Mouse (Mus musculus): ENCODE data around the gene Zfp282. TPM values are rescaled to one million over a fixed set of nuclear protein-coding genes. Genes with fewer than 3 reads are reported as not detected.

Zfp282 gene
- polyA plus RNA-seq, 1 experiment from 2014 or later = 12.1 TPM

GRCm38 (mm10) chr6:47943721-47944120, 66.7 kb downstream of the Zfp282 start:
- peak overlapping the region; percentile 91 for H3K4me2 ChIP-seq (replicated peaks)
- peak overlapping the region; percentile 47 for H3K4me3 ChIP-seq (replicated peaks)
- 81% methylated on average over 3 of the region's 3 CpGs for WGBS
- H3K9me3 ChIP-seq = no peaks in the 10 kb centered on the region
- H3K27me3 ChIP-seq (replicated peaks) = no peaks in the 10 kb centered on the region
- no peak for ATAC-seq
- no peak overlapping the region for H3K27ac ChIP-seq
- H3K9ac ChIP-seq = peak overlapping the region; percentile 64
- H3K36me3 ChIP-seq = 0 out of 2 replicates have a peak, but pooled peaks cover 7% of the 10 kb centered on the region
- H3K4me1 ChIP-seq (replicated peaks) = 0 out of 2 replicates have a peak, but pooled peaks cover 8% of the 10 kb centered on the region

DNA sequence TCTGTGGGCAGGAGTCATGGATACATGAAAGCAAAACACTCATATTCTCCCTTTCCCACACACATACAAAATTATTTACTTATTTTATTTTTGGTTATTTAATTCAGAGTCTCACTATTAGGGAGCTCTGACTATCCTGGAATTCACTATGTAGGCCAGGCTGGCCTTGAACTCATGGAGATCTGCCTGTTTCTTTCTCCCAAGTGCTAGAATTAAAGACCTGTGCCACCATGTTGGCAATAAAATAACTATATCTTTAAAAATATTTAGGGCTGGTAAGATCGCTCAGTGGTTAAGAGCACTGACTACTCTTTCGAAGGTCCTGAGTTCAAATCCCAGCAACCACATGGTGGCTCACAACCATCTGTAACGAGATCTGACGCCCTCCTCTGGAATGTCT, 70.4 kb downstream of the Zfp282 start:
- Histone ChIP-seq H3K4me3 (replicated peaks) (no peak overlapping the region), H3K27me3 (replicated peaks) (no peaks in the 10 kb centered on the region), H3K4me1 (replicated peaks) (0 out of 2 replicates have a peak, but pooled peaks cover 7% of the 10 kb centered on the region), H3K9ac (no peak overlapping the region), H3K9me3 (no peaks in the 10 kb centered on the region), H3K4me2 (replicated peaks) (no peak overlapping the region), H3K36me3 (0 out of 2 replicates have a peak, but pooled peaks cover 7% of the 10 kb centered on the region), H3K27ac (no peak overlapping the region)
- no peak for ATAC-seq
- 90% methylated on average over 4 of the region's 4 CpGs for WGBS

DNA sequence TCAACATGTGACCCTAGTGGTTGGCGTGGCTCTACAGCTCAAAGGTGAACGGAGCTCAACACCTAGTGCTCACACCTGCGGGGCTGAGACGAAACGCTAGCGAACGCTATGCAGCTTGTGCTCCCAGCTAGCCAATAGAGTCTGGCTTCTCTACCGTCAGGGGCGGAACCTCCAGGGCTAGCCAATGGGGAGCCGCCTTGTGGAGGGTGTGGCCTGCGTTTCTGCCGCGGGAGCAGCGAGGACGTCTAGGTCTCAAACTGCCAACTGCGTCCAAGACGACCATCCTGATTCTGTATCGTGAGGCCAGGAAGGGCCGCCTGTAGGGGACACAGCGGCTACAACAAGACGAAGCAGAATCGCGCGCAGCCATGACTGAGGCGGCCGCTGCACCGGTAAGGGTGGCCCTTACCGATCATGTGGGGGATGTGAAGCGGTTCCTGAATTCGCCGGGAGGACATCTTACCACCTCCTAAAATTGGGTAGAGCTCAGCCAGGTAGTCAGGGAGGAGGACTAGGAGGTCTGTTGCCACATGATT, 76.3 kb downstream of the Zfp282 start, which contains the start of gene Zfp956:
Zfp956 (plus strand) TSS at position 200 of the 536 bp plus-strand sequence.
- no peaks in the 10 kb centered on the region for H3K27me3 ChIP-seq (replicated peaks)
- H3K9ac ChIP-seq = peak within 1 kb of the TSS; percentile 75
- peak within 1 kb of the TSS; percentile 72 for H3K27ac ChIP-seq
- peak within 1 kb of the TSS; percentile 65 for H3K4me3 ChIP-seq (replicated peaks)
- peak; percentile 100 for ATAC-seq
- H3K4me1 ChIP-seq (replicated peaks) = 0 out of 2 replicates have a peak, but pooled peaks cover 10% of the 10 kb centered on the region
- under 1% methylated on average over 31 of the region's 31 CpGs for WGBS
- H3K4me2 ChIP-seq (replicated peaks) = peak within 1 kb of the TSS; percentile 84
- no peaks in the 10 kb centered on the region for H3K36me3 ChIP-seq
- no peaks in the 10 kb centered on the region for H3K9me3 ChIP-seq

- ATAC-seq = no peak
- Histone ChIP-seq H3K4me2 (replicated peaks) (peak overlapping the region; percentile 84), H3K9ac (no peak overlapping the region), H3K36me3 (no peaks in the 10 kb centered on the region), H3K27ac (no peak overlapping the region), H3K4me3 (replicated peaks) (no peak overlapping the region), H3K9me3 (no peaks in the 10 kb centered on the region), H3K27me3 (replicated peaks) (no peaks in the 10 kb centered on the region), H3K4me1 (replicated peaks) (0 out of 2 replicates have a peak, but pooled peaks cover 10% of the 10 kb centered on the region)
- WGBS = 80% methylated on average over 3 of the region's 3 CpGs
These were observed 77.4 kb downstream of the Zfp282 start for GRCm38 (mm10) chr6:47954425-47954824.

GRCm38 (mm10) chr6:47957816-47958215, 80.8 kb downstream of the Zfp282 start:
- Histone ChIP-seq H3K27me3 (replicated peaks) (no peaks in the 10 kb centered on the region), H3K36me3 (peaks cover 13% of the 10 kb centered on the region), H3K4me3 (replicated peaks) (no peak overlapping the region), H3K9me3 (no peaks in the 10 kb centered on the region), H3K9ac (no peak overlapping the region), H3K4me1 (replicated peaks) (0 out of 2 replicates have a peak, but pooled peaks cover 10% of the 10 kb centered on the region), H3K27ac (no peak overlapping the region), H3K4me2 (replicated peaks) (no peak overlapping the region)
- ATAC-seq = no peak

Other genes starting within 250 kb of the Zfp282 start
- gene Pdia4, start 63.8 kb upstream of the Zfp282 start, polyA plus RNA-seq (2015; fragmentation: Nextera tagmentation; extraction: Ambion mirVana) = 304 and 326 TPM in 2 replicates
- gene Zfp786, start 46.3 kb upstream of the Zfp282 start, polyA plus RNA-seq (2015; fragmentation: Nextera tagmentation; extraction: Ambion mirVana) = 2.3 and 2.4 TPM in 2 replicates
- 6.8 and 8.2 TPM in 2 replicates for gene Zfp398, start 41.5 kb upstream of the Zfp282 start, polyA plus RNA-seq (2015; fragmentation: Nextera tagmentation; extraction: Ambion mirVana)
- 11.8 and 12.4 TPM in 2 replicates for gene Zfp212, start 43.3 kb downstream of the Zfp282 start, polyA plus RNA-seq (2015; fragmentation: Nextera tagmentation; extraction: Ambion mirVana)
- gene Zfp956, start 76.2 kb downstream of the Zfp282 start, polyA plus RNA-seq (2015; fragmentation: Nextera tagmentation; extraction: Ambion mirVana) = 9.1 and 9.4 TPM in 2 replicates
- 6.5 and 7.1 TPM in 2 replicates for gene Zfp777, start 171.7 kb downstream of the Zfp282 start, polyA plus RNA-seq (2015; fragmentation: Nextera tagmentation; extraction: Ambion mirVana)
- 15.1 and 15.6 TPM in 2 replicates for gene Zfp746, start 209.4 kb downstream of the Zfp282 start, polyA plus RNA-seq (2015; fragmentation: Nextera tagmentation; extraction: Ambion mirVana)